Mouse (Mus musculus) megakaryocyte progenitor cell, adult 5-6 weeks (primary cell): ENCODE results near the gene Tnxb. TPM values are rescaled to one million over a fixed set of nuclear protein-coding genes. Genes with fewer than 3 reads are reported as not detected.
"Not testable (repeated sequence)": the region's sequence is repeated elsewhere in the genome, so short reads cannot be mapped to it uniquely, and the experiment has no call there.

Experiments
- ATAC-seq: replicated peaks from 2 replicates; pipeline ENCODE4 v1.8.0; 2016; ENCODE audit warnings: mild to moderate bottlenecking, moderate TSS enrichment, inconsistent platforms; ENCODE audit not compliant: poor library complexity
- total RNA-seq, 2 experiments: library from RNA; stranded (forward) in 1 of 2; stranded (reverse) in 1 of 2; fragments of 157-497, 149-512 nt in 1 of 2; fragments of 200-1000 nt in 1 of 2; gene quantifications; 2 replicates each; pipeline versions ENCODE4 v1.2.3 to v1.2.4; 2015 to 2017

The Tnxb gene
- total RNA-seq, 2 experiments from 2014 or later: not detected

DNA sequence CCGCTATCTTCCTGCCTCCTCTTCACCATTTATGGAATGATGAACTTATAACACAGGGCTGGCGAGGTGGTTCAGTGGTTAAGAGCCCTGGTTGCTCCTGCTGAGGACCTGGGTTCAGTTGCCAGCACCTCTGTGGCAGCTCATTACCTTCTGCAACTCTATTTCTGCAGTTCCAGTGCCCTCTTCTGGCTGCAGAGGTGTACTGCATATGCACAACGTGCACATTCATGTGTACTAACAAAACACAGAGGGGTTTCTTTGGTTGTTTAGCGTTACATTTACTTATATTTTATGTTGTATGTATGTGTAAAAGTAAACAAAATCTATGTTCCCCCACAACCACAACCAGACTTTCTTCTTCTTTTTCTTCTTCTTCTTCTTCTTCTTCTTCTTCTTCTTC lies 52.7 kb downstream of the Tnxb start:
- no peak for ATAC-seq

DNA sequence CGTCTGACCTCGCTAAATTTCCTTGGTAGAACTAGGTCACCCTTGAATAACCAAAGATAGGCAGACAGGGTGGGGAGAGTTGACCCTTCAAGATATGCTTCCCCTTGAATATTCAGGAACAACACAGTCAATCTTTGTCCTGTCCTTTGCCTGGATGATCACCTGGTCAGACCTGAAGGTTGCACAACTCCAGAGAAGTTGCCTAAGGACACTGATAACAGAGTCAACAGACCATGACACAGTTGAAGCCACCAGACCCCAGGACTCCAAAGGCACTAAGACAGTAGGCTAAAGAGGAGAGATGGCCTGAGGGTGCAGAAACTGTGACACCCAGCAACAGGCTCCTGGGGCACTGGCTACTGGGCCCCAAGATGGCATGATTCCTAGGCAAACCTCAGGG lies 57.6 kb downstream of the Tnxb start:
- no peak for ATAC-seq

DNA sequence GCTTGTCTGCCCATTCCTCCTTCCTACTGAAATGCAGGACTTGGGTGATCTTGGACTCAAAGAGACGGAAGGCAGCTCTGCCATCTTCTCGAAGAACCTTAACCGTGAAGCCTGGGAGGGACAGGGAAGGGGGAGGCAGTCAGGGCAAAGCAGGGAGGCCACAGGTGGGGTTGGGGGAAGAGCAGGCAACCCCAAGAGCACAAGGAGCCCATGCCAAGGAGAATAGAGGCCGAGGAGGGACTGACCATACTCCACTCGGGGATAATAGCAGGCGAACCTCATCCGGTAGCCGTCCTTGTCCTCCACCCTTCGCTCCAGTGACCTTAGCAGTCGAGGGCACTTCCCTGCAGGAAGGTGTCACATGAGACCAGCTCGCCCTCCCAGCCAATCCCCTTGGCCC lies 58.8 kb downstream of the Tnxb start:
- ATAC-seq: not testable (repeated sequence)

DNA sequence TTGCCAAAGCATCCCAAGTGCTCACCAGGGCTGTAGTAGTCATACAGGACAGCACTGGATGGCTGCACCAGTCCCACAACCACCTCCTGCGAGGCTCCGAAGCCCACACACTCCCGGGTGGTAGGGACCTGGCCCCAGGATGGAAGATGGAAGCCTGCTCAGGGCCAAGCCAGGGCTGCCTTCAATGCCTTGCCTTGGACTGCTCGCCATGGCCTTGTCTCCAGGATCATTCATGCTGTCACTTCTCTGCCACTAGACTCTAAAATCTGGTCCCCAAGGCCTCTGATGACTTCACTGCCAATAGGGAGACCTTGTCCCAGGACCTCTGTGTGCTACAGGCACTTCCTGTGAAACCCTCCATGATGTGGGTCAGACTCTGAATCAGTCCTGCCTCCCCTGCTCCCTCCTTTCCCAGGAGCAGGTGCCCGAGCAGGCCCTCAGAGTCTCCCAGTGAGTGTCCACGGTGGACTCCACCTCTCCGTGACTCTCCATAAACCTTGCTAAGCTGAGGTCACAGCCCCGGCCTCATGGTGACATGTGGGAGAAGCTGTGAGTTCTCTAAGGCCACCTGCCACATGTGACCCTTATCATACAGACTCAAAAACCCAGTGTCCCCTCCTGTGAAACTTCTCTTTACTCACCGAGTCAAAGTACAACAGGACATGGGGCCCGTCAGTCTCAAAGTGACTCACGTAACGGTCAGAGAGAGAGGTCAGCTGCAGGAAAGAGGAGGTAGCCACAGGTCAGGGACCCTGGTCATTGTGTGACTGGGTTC lies 59.6 kb downstream of the Tnxb start:
- not testable (repeated sequence) for ATAC-seq

GRCm38 (mm10) chr17:34737466-34737865 lies 67.1 kb downstream of the Tnxb start:
- ATAC-seq: not testable (repeated sequence)

DNA sequence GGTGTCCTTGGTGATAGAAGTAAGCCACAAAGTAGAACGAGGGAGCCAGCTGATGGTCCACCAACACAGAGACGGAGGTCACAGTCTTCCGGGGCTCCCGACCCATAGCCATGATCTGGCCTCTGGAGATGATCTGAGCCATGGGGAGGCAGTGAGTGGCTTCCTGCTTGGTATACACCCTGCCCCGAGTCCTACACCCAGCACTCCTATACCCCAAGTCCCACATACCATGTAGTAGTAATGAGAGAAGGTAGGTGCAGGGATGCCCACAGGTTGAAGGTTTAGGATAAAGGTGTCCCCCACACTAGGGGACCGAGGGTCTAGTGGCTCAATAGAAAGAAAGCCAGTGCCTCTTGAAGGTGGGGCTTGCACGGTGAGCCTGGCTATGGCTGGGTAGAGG lies 69.4 kb downstream of the Tnxb start:
- ATAC-seq: not testable (repeated sequence)

GRCm38 (mm10) chr17:34740280-34740679 lies 69.9 kb downstream of the Tnxb start:
- no peak for ATAC-seq

DNA sequence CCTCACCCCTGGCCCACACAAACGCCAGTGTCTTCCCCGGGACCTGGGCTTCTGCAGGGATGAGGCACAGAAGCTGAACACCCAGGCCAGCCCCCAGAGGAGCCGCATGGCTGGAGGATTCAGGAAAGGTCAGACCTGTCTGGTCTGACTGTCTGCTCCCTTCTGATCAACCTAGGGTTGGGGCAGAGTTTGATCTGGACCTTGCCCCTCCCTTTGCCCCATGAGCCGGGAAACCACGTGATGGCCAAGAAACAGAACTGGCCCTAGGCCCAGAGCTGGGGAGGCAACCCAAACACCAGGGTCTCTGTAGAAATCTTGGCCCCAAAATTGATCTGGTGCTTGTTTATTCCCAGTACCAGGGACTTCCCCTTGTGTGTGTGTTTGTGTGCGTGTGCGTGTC lies 73.4 kb downstream of the Tnxb start, which contains the start of gene C4b:
Gene C4b (minus strand): TSS at position 164 of the 400 bp plus-strand sequence.
- no peak for ATAC-seq

DNA sequence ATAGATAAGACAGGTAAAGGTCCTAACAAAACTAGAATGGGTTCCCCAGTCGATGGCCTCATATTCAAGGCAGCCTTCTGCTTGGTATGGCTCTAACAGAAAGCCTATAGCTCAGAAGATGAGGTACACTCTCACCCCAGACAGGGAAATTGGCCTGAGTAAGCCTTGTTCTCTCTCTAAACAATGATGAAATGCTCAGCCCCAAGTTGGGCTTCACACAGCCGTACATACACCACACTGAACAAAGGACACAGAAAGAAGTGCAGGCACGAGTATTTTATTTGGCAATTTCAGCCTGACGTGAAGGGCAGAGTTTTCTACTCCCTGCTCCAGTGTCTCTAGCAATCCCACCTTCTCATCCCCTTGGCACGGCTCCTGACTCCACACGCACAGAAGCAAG lies 73.9 kb downstream of the Tnxb start:
- ATAC-seq: no peak

- ATAC-seq: not testable (repeated sequence)
Measured at GRCm38 (mm10) chr17:34744611-34745010, 74.3 kb downstream of the Tnxb start.

GRCm38 (mm10) chr17:34745166-34745565 lies 74.8 kb downstream of the Tnxb start:
- not testable (repeated sequence) for ATAC-seq

- no peak for ATAC-seq
Measured at GRCm38 (mm10) chr17:34746531-34746930, 76.2 kb downstream of the Tnxb start.

- no peak for ATAC-seq
Measured at GRCm38 (mm10) chr17:34761471-34761870, 91.1 kb downstream of the Tnxb start.

Other genes with a start within 250 kb of the Tnxb start
- gene Btnl4, start 193.2 kb upstream of the Tnxb start, total RNA-seq (2015): not detected in 2 replicates
- gene Btnl4, start 193.2 kb upstream of the Tnxb start, total RNA-seq (2017): not detected in 2 replicates
- gene Btnl6, start 153.2 kb upstream of the Tnxb start, total RNA-seq (2015): not detected in 2 replicates
- gene Btnl6, start 153.2 kb upstream of the Tnxb start, total RNA-seq (2017): not detected in 2 replicates
- 0.17 and 0.39 TPM in 2 replicates for gene Notch4, start 106.3 kb upstream of the Tnxb start, total RNA-seq (2015)
- under 0.01 and 0.14 TPM in 2 replicates for gene Notch4, start 106.3 kb upstream of the Tnxb start, total RNA-seq (2017)
- 63.4 and 69.0 TPM in 2 replicates for gene Gpsm3, start 80.7 kb upstream of the Tnxb start, total RNA-seq (2015)
- 14.5 and 20.2 TPM in 2 replicates for gene Gpsm3, start 80.7 kb upstream of the Tnxb start, total RNA-seq (2017)
- 17.0 and 20.6 TPM in 2 replicates for gene Pbx2, start 79.3 kb upstream of the Tnxb start, total RNA-seq (2015)
- gene Pbx2, start 79.3 kb upstream of the Tnxb start, total RNA-seq (2017): 24.9 and 26.7 TPM in 2 replicates
- 1.5 and 2.6 TPM in 2 replicates for gene Ager, start 72.7 kb upstream of the Tnxb start, total RNA-seq (2015)
- gene Ager, start 72.7 kb upstream of the Tnxb start, total RNA-seq (2017): 0.24 and 3.0 TPM in 2 replicates
- 50.6 and 51.6 TPM in 2 replicates for gene Rnf5, start 66.8 kb upstream of the Tnxb start, total RNA-seq (2015)
- 17.7 and 18.5 TPM in 2 replicates for gene Rnf5, start 66.8 kb upstream of the Tnxb start, total RNA-seq (2017)
- gene Agpat1, start 66.3 kb upstream of the Tnxb start, total RNA-seq (2015): 25.7 and 33.6 TPM in 2 replicates
- 20.2 and 24.9 TPM in 2 replicates for gene Agpat1, start 66.3 kb upstream of the Tnxb start, total RNA-seq (2017)
- gene Egfl8, start 54.6 kb upstream of the Tnxb start, total RNA-seq (2015): 0.47 and 1.1 TPM in 2 replicates
- gene Egfl8, start 54.6 kb upstream of the Tnxb start, total RNA-seq (2017): 0.92 and 2.2 TPM in 2 replicates
- 26.5 and 33.5 TPM in 2 replicates for gene Ppt2, start 42.0 kb upstream of the Tnxb start, total RNA-seq (2015)
- 15.3 and 19.7 TPM in 2 replicates for gene Ppt2, start 42.0 kb upstream of the Tnxb start, total RNA-seq (2017)
- gene Prrt1, start 41.0 kb upstream of the Tnxb start, total RNA-seq (2015): 0.17 and 0.34 TPM in 2 replicates
- gene Prrt1, start 41.0 kb upstream of the Tnxb start, total RNA-seq (2017): not detected in 2 replicates
- gene Fkbpl, start 25.8 kb upstream of the Tnxb start, total RNA-seq (2015): 3.8 and 4.1 TPM in 2 replicates
- 17.7 and 40.0 TPM in 2 replicates for gene Fkbpl, start 25.8 kb upstream of the Tnxb start, total RNA-seq (2017)
- 25.5 and 27.8 TPM in 2 replicates for gene Atf6b, start 23.4 kb upstream of the Tnxb start, total RNA-seq (2015)
- 24.3 and 30.2 TPM in 2 replicates for gene Atf6b, start 23.4 kb upstream of the Tnxb start, total RNA-seq (2017)
- gene C4b, start 73.3 kb downstream of the Tnxb start, total RNA-seq (2015): 0.12 and 0.27 TPM in 2 replicates
- 0.03 and 0.12 TPM in 2 replicates for gene C4b, start 73.3 kb downstream of the Tnxb start, total RNA-seq (2017)
- gene Cyp21a1, start 134.0 kb downstream of the Tnxb start, total RNA-seq (2015): not detected in 2 replicates
- not detected in 2 replicates for gene Cyp21a1, start 134.0 kb downstream of the Tnxb start, total RNA-seq (2017)
- 19.6 and 27.3 TPM in 2 replicates for gene Stk19, start 166.4 kb downstream of the Tnxb start, total RNA-seq (2015)
- 17.0 and 31.8 TPM in 2 replicates for gene Stk19, start 166.4 kb downstream of the Tnxb start, total RNA-seq (2017)
- gene Dxo, start 166.5 kb downstream of the Tnxb start, total RNA-seq (2015): 20.2 and 33.2 TPM in 2 replicates
- gene Dxo, start 166.5 kb downstream of the Tnxb start, total RNA-seq (2017): 18.8 and 28.9 TPM in 2 replicates
- gene Skiv2l, start 179.7 kb downstream of the Tnxb start, total RNA-seq (2015): 10.2 and 12.8 TPM in 2 replicates
- gene Skiv2l, start 179.7 kb downstream of the Tnxb start, total RNA-seq (2017): 31.2 and 35.7 TPM in 2 replicates
- 65.8 and 70.7 TPM in 2 replicates for gene Nelfe, start 179.9 kb downstream of the Tnxb start, total RNA-seq (2015)
- 39.9 and 40.8 TPM in 2 replicates for gene Nelfe, start 179.9 kb downstream of the Tnxb start, total RNA-seq (2017)
- not detected in 2 replicates for gene Cfb, start 192.0 kb downstream of the Tnxb start, total RNA-seq (2015)
- gene Cfb, start 192.0 kb downstream of the Tnxb start, total RNA-seq (2017): not detected in 2 replicates
- gene Zbtb12, start 208.9 kb downstream of the Tnxb start, total RNA-seq (2015): 7.7 and 9.9 TPM in 2 replicates
- 13.6 and 15.1 TPM in 2 replicates for gene Zbtb12, start 208.9 kb downstream of the Tnxb start, total RNA-seq (2017)
- not detected in 2 replicates for gene Gm20547, start 211.5 kb downstream of the Tnxb start, total RNA-seq (2015)
- not detected in 2 replicates for gene Gm20547, start 211.5 kb downstream of the Tnxb start, total RNA-seq (2017)
- 5.1 and 7.8 TPM in 2 replicates for gene C2, start 227.7 kb downstream of the Tnxb start, total RNA-seq (2015)
- gene C2, start 227.7 kb downstream of the Tnxb start, total RNA-seq (2017): 1.6 and 1.9 TPM in 2 replicates
- gene Ehmt2, start 227.9 kb downstream of the Tnxb start, total RNA-seq (2015): 72.4 and 73.5 TPM in 2 replicates
- 107 and 108 TPM in 2 replicates for gene Ehmt2, start 227.9 kb downstream of the Tnxb start, total RNA-seq (2017)
- 0.81 and 1.8 TPM in 2 replicates for gene Slc44a4, start 243.9 kb downstream of the Tnxb start, total RNA-seq (2015)
- gene Slc44a4, start 243.9 kb downstream of the Tnxb start, total RNA-seq (2017): 0.61 and 0.75 TPM in 2 replicates